Mouse (Mus musculus) urinary bladder, postnatal 4 days (tissue): ENCODE results near the gene Poldip3.
"Not testable (repeated sequence)": the region's sequence is repeated elsewhere in the genome, so short reads cannot be mapped to it uniquely, and the experiment has no call there.

ENCODE experiments used
- DNase-seq, 2 experiments: peaks; one replicate each; pipeline ENCODE4 v3.0.0; 2021 to 2022; ENCODE audit warnings: low spot score in 2 of 2

Poldip3 gene

GRCm38 (mm10) chr15:83129530-83130231 is 19.5 kb downstream of the Poldip3 start:
- DNase-seq: no peak

GRCm38 (mm10) chr15:83127037-83127436 is 22.1 kb downstream of the Poldip3 start:
- DNase-seq: not testable (repeated sequence)

- DNase-seq: no peak
Observed at GRCm38 (mm10) chr15:83126582-83126981, 22.6 kb downstream of the Poldip3 start.

DNA sequence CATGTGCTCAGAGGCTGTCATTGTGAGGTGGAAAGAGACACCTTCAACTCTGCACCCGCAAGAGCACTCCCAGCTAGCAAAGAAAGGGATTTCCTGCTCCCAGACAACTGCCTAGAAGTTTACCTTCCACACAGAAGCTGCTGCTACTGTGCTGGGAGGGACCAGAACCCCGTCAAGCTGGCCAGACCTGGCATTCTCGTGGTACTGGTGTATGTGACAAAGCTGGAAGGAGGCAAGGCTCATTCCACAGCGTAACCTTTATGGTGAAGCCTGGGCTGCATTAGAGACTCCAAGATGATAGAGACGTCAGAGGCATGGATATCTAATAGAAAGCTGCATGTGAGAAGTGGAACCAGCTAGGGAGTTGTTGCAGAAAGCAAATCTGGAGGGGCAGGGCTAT is 24.6 kb downstream of the Poldip3 start:
- DNase-seq: no peak

- peak; percentile 89 to 92 for DNase-seq
Observed at GRCm38 (mm10) chr15:83122566-83123145, 26.5 kb downstream of the Poldip3 start, which contains the start of gene Rrp7a. Gene Rrp7a, minus strand, starts transcription at chr15:83122801.

DNA sequence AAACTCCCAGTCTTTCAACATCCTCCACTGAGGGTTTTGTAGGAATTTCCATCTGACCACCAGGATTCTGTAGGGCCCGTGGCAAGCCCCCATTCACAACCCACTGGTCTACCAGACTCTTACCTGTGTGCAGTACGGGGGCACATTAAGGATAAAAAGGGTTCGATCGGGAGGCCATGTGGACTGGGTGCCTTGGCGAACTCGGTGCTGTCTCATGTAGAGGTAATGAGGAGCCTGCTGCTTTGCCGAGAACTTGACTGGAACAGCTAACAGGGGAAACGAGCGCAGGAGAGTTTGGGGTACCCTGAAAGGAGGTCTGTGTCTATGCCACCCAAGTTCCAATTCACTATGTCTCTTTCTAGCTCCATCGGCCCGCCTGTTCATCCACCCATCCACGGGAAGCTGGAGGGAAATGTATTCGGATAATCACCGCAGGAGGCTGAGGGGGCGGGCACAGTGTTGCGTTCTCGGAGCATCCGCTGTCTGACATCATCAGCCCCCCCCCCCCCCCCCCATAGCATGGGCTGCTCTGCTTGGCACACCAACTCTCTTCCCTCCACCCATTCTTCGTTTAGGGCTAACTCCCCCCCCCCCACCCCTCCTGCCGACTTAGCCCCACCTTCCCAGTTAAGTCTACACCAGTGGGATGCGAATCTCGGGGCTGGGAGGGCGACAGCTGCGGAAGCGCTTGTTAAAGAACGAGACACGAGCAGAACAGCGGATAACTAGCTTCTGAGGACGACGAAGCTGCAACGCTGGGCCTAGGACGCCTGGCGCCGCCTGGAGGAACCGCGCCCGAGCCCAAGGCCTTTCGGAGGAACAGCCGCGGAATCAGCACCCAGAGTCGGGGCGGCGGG is 27.2 kb downstream of the Poldip3 start:
- DNase-seq: no peak

- DNase-seq: no peak
Observed at GRCm38 (mm10) chr15:83118360-83118759, 30.8 kb downstream of the Poldip3 start.

DNA sequence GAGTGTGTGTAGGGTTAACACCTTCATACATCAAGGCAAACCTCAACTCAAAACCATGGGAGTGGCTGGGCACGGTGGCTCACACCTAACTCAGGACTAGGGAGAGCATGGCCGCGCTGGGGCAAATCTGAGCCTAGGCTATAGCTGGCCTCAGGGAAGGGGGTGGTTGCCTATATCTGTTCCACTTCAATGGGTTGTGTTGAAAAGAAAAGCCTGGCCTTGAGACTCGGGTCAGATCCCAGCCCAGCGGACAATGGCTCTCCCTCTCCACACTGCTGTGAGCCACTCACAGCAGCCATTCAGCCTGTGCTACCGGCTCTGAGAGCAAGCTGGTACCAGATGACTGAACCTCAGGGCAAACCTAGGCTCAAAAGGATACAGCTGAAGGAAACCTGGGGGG is 34.1 kb downstream of the Poldip3 start:
- peak in 1 of 2 experiments; percentile 42 for DNase-seq

- no peak for DNase-seq
Observed at GRCm38 (mm10) chr15:83114106-83114505, 35.1 kb downstream of the Poldip3 start.

DNA sequence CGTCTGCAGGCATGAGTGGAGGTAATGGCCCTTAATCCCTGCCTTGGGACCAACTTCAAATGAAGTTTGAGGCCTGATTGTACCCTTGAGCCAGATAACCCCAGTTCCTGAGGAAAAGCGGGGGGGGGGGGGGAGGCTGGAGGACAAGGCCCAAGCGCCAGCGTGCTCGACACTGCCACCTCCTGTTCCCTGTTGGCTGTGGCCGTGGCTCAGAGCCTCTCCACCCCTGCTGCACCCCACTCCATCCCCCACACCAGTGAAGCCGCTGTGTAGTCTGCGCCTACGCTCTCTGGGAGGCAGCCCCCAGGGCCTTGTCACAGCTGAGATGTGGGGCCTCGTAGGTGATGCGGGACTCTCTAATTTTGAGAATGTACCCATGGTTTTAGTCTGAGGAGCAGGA is 36.3 kb downstream of the Poldip3 start:
- peak; percentile 66 to 86 for DNase-seq

GRCm38 (mm10) chr15:83111874-83112273 is 37.3 kb downstream of the Poldip3 start:
- DNase-seq: no peak

DNA sequence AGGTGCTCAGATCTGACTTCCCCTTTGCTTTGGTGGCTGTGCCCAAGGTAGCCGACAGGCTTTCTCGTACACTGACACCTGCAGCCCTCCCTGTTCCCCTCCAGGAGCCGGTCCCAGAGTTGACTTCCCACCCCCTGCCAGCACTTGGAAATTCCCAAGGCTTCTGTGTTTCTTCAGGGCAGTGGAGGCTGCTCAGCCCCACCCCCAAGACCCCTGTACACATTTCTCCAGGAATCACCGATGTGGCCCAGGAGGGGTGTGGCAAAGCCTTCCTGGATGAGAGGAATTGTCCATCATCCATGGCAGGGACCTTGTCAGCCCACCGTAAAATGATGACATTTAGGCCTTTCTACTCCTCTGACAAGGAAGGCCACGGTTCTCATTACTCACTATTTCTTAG is 37.9 kb downstream of the Poldip3 start:
- no peak for DNase-seq

DNA sequence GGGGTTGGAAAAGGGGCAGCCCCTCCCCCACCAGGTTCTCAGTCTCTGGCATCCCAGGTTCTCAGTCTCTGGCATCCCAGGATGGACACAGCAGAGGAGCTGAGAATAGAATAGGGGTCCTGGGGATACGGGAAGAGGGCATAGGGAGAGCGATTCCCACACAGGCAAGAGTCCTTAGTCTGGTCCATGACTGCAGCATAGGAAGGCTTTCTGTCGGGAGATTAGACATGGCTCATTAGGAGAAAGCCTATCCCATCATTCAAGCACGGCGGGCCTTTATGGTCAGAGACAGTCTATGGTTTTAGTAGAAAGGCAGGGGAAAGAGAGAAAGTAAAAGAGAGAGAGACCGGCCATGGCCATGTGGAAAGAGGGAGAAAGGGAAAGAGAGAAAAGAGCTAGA is 41.4 kb downstream of the Poldip3 start:
- DNase-seq: no peak

DNA sequence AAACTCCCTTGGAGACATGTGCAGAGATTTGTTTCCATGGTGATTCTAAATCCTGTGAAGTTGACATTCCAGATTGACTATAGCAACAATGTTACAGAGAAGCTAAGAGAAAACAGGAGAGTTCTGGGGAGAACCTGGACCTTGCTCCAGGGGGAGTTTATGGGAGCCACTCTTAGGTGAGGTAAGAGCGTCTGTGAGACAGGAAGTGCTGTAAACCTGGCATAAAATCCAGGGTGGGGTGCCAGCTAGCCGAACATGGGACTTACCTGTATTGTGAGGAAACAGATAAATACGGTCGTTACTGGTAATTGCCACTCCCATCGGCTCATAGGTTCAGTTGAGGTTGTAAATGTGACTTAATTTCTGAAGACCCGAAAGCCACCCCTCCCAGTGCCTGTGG is 42.8 kb downstream of the Poldip3 start:
- peak in 1 of 2 experiments; percentile 54 for DNase-seq

- no peak for DNase-seq
Observed at GRCm38 (mm10) chr15:83103111-83103510, 46.1 kb downstream of the Poldip3 start.

- DNase-seq: no peak
Observed at GRCm38 (mm10) chr15:83100332-83100662, 48.9 kb downstream of the Poldip3 start.

GRCm38 (mm10) chr15:83099533-83100331 is 49.5 kb downstream of the Poldip3 start:
- peak; percentile 88 to 95 for DNase-seq

- DNase-seq: no peak
Observed at GRCm38 (mm10) chr15:83095950-83096349, 53.2 kb downstream of the Poldip3 start.

DNA sequence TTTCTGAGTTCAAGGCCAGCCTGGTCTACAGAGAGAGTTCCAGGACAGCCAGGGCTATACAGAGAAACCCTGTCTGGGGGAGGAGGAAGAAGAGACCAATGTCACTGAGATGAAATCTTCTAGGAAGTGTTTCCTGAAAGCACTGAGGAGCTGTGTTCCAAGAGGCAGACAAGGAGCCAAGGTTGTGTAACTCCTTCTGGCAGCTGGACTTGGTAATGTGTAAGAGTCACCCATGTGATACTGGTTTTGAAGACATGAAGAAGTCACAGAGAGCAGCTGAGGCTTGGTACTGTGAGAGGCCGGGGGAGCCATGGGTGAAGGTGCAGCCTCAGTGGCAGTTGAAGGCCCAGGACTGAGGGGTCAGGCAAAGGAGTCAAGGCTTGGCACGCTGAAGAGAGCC is 55.5 kb downstream of the Poldip3 start:
- no peak for DNase-seq

DNA sequence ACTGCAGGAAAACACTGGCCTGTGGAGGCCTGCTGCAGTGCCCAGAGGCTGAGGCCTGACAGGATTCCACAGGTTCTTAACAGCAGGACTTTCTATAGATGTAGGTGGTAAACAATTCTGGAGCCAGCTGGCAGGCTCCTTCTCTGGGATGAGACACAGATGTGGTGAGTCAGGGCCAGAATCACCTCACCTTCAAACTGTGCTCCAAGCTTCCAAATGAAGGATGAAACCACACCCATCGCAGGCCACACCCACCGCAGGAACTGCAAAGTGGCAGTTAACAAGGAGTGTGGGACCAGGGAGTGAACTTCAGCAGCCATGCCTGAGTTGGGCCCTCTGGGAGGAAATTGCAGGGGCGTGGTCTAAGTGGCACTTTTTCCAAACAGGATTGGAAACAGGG is 58.3 kb downstream of the Poldip3 start:
- DNase-seq: no peak

DNA sequence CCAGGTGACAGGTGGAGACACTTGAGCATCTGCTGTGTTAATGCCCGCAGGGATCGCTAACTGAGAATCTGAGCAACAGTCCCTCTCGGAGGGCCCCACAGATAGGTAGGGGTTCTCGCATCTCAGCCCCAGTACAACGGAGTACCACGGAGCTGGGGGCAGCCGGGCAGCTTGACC is 59.9 kb downstream of the Poldip3 start, which contains the start of gene Serhl:
Gene Serhl (plus strand): TSS at position 78 of the 177 bp plus-strand sequence.
- DNase-seq: no peak
